Mouse (Mus musculus) liver, embryonic 15.5 days (tissue): Measurements from ENCODE around the gene Otulinl. TPM values are rescaled to one million over a fixed set of nuclear protein-coding genes. Genes with fewer than 3 reads are reported as not detected.

Experiments used
- ATAC-seq: fragments of 200-750 bp; cut with Nextera tagmentation; 2 replicates; pipeline ENCODE4 v1.8.0; 2017; ENCODE audit warnings: moderate number of reproducible peaks, mild to moderate bottlenecking, moderate library complexity; ENCODE audit not compliant: insufficient read depth
- H3K27ac ChIP-seq: fragments of 300-500 bp; sonication (generic); replicated peaks from 2 replicates; pipeline ENCODE4 v1.5.1; 2015; ENCODE audit warnings: mild to moderate bottlenecking, inconsistent platforms
- H3K27me3 ChIP-seq: fragments of 300-500 bp; sonication (generic); 2 replicates; pipeline ENCODE4 v1.6.1; 2015; ENCODE audit warnings: mild to moderate bottlenecking, inconsistent platforms
- H3K36me3 ChIP-seq: fragments of 300-500 bp; sonication (generic); replicated peaks from 2 replicates; pipeline ENCODE4 v1.6.1; 2015; ENCODE audit warnings: moderate library complexity, mild to moderate bottlenecking, inconsistent platforms
- H3K4me1 ChIP-seq: fragments of 300-500 bp; sonication (generic); replicated peaks from 2 replicates; pipeline ENCODE4 v1.6.1; 2015; ENCODE audit warnings: inconsistent platforms
- H3K4me2 ChIP-seq: fragments of 300-500 bp; sonication (generic); 2 replicates; pipeline ENCODE4 v1.6.1; 2015; ENCODE audit warnings: moderate library complexity, mild to moderate bottlenecking, inconsistent platforms
- H3K4me3 ChIP-seq: fragments of 300-500 bp; sonication (generic); replicated peaks from 2 replicates; pipeline ENCODE4 v1.5.1; 2015; ENCODE audit warnings: mild to moderate bottlenecking, inconsistent platforms
- H3K9ac ChIP-seq: fragments of 300-500 bp; sonication (generic); 2 replicates; pipeline ENCODE4 v1.6.1; 2015; ENCODE audit warnings: moderate library complexity, mild to moderate bottlenecking, inconsistent platforms
- H3K9me3 ChIP-seq: fragments of 300-500 bp; sonication (generic); replicated peaks from 2 replicates; pipeline ENCODE4 v1.6.1; 2016; ENCODE audit warnings: inconsistent platforms
- WGBS: fragments of 180-500 bp; shearing (Covaris S2); methylation state at CpG from one replicate; pipeline ENCODE4 v1.1.7; 2015; ENCODE audit warnings: mixed read lengths; ENCODE audit not compliant: insufficient replicate concordance; 5-methylcytosine and 5-hydroxymethylcytosine counted together
- polyA plus RNA-seq: library from polyadenylated mRNA; unstranded; fragments of >200 nt; fragmentation: Nextera tagmentation; extraction: Ambion mirVana; gene quantifications from 2 replicates; pipeline ENCODE4 v1.2.1, GENCODE M21; 2015

The Otulinl gene
- polyA plus RNA-seq, 1 experiment from 2014 or later, result 12.0 TPM

DNA sequence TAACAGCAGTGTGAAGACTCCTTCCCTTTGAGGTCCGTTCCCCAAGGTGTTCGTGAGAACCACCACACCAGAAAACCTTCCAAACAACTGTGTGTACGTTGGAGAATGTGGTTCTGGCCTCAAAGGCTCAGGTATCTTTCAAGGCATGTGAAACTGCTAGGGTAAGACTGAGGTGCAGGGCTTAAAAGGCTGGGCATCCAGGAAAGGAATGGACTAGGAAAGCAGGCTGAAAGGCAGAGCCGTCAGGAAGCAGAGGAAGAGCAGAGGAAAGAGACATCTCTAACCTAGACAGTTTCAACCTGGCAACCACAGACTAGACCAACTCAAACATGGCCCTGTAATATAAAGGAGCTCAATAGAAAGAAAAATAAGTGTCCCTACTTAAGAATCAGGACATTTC lies 52.3 kb downstream of the Otulinl start:
- H3K36me3 ChIP-seq, result peaks cover 17% of the 10 kb centered on the region
- H3K9me3 ChIP-seq, result no peaks in the 10 kb centered on the region
- no peaks in the 10 kb centered on the region for H3K27me3 ChIP-seq
- ATAC-seq, result no peak
- H3K4me3 ChIP-seq, result peak overlapping the region; percentile 99
- H3K27ac ChIP-seq, result no peak overlapping the region
- 0 out of 2 replicates have a peak overlapping the region, but pooled peaks have one; percentile 2 for H3K9ac ChIP-seq
- peaks cover 67% of the 10 kb centered on the region for H3K4me1 ChIP-seq
- H3K4me2 ChIP-seq, result peak overlapping the region; percentile 95
- WGBS, result 62% methylated on average over 4 of the region's 4 CpGs

DNA sequence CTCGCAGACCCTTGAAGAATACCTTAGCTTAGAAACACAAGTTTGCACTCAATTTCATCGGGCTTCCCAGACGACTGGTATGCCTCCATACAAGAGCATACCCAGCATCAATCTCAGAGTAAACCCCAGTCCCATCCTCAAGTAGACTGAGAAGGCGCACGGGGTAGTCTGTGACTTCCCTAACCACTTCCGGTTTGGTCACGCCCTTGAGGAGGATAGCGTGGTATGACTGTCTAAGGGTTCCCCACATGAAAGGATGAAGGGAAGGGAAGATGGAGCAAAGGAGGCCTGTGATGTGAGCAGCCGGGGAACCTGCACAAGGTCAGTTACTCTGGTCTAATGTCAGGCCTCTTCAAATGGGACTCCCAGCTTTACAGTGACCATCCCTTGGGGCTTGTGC lies 53.6 kb downstream of the Otulinl start:
- no peak for ATAC-seq
- Histone ChIP-seq H3K36me3 (peaks cover 23% of the 10 kb centered on the region), H3K9me3 (no peaks in the 10 kb centered on the region), H3K4me1 (peaks cover 68% of the 10 kb centered on the region), H3K4me3 (no peak overlapping the region), H3K27me3 (no peaks in the 10 kb centered on the region), H3K4me2 (peak overlapping the region; percentile 95; the same call in 1 of the 2 replicates), H3K9ac (no peak overlapping the region), H3K27ac (no peak overlapping the region)
- 43% methylated on average over 9 of the region's 9 CpGs for WGBS

DNA sequence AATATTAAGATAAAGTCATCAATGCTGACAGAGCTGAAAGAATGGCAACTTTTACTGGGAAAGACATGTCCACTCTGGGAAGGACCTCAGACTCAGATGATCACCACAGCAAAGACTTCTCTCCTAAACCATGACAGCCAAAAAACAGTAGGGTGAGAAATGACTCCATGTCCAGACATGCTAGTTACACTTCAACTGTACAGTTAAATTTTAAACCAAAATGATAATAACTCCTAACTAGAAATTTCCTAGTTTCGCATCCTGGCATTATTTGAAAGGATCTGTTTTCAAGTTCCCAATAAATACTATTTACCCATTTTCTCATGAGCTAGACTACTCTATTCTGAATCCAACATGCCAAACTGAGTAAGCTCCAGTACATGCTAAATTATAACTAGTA lies 55.1 kb downstream of the Otulinl start:
- Histone ChIP-seq H3K9ac (no peak overlapping the region), H3K4me2 (no peak overlapping the region), H3K27ac (no peak overlapping the region; the same call in 1 of the 2 replicates), H3K9me3 (no peaks in the 10 kb centered on the region), H3K4me1 (peaks cover 67% of the 10 kb centered on the region), H3K27me3 (no peaks in the 10 kb centered on the region), H3K4me3 (no peak overlapping the region), H3K36me3 (peaks cover 34% of the 10 kb centered on the region)
- WGBS, result 58% methylated on average over 1 of the region's 1 CpGs
- no peak for ATAC-seq

DNA sequence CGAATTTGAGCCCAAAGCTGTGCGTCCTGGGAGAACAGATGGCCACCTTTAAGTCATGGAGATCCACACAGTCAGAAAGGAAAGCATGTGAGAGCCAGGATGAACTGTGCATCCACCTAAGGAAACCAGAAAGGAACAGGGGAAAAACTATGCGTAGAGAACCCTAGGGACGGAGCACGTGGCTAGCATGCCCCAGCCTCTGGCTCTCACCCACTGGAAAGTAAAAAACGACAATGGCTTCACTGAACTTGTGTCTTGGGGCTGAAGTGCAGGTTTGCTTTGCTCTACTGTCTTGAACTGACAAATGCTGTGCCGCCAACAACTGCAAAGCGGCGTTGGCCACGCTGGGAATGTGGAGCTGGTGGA lies 55.5 kb downstream of the Otulinl start:
- no peak overlapping the region for H3K4me2 ChIP-seq
- H3K27ac ChIP-seq, result peak overlapping the region; percentile 14
- H3K27me3 ChIP-seq, result no peaks in the 10 kb centered on the region
- no peak for ATAC-seq
- no peaks in the 10 kb centered on the region for H3K9me3 ChIP-seq
- H3K4me1 ChIP-seq, result peaks cover 67% of the 10 kb centered on the region
- no peak overlapping the region for H3K9ac ChIP-seq
- no peak overlapping the region for H3K4me3 ChIP-seq
- 48% methylated on average over 10 of the region's 10 CpGs for WGBS
- peaks cover 38% of the 10 kb centered on the region for H3K36me3 ChIP-seq

DNA sequence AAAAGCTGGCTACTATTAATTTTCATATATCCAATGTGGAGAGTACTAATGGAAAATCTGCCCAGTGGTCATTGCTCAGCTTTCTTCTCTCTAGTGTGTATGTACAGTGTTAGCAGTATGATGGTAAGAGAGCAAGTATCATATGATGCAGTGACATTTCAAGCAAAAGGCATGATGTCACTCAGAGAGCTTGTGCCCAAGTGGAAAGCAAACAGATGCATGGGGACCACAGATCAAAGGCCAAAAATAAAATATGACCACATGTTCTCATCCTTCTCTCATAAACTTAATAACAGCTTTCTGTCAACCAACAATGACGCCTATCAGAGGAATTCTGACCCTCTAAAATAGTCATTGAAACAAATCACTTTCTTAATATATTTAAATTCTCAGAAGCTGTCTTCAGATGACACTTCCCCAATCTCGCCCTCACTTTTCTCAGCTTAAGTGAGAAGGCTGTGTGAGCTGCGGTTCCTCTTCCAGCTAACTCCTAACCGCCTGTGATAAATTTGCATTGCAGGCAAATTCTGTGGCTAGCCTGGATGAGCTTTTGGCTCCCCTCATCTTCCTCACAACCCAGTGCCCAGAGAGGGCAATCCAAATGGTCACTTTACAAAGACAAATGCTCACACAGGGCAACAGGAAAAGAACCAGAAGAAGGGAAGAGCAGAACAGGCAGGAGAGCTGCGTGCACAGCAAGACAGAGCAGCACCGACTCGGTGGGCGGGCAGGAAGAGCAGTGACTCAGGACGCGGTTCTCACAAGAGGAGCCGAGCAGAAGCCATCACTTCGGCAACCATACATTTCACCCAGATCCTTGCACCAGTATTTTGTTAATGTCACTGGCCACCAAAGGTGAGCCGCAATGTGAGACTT lies 56.1 kb downstream of the Otulinl start:
- Histone ChIP-seq H3K4me1 (peaks cover 66% of the 10 kb centered on the region), H3K9me3 (no peaks in the 10 kb centered on the region), H3K36me3 (peaks cover 40% of the 10 kb centered on the region), H3K27ac (peak overlapping the region; percentile 14; the same call in 1 of the 2 replicates), H3K4me2 (no peak overlapping the region), H3K27me3 (no peaks in the 10 kb centered on the region), H3K4me3 (no peak overlapping the region), H3K9ac (no peak overlapping the region)
- WGBS, result 35% methylated on average over 13 of the region's 13 CpGs
- ATAC-seq, result no peak

DNA sequence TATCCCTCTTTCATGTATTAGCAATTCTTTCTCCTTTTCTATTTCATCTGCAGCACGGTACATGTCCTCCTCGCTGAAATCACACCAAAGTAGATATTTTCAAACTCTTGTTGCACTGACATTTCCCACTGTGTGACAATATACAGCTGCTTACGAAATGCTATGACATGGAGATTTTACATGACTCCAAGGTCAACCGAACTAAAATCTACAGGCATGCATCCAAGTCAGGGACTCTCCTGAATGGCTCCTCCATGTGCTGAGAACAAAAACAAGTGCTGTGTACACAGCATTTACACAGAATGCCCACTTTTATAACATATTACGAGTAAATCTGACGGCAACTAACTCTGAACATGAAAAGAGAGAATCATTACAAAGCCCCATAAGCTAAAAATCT lies 58.1 kb downstream of the Otulinl start:
- peaks cover 55% of the 10 kb centered on the region for H3K36me3 ChIP-seq
- H3K4me2 ChIP-seq, result no peak overlapping the region
- no peaks in the 10 kb centered on the region for H3K9me3 ChIP-seq
- no peaks in the 10 kb centered on the region for H3K27me3 ChIP-seq
- ATAC-seq, result no peak
- no peak overlapping the region for H3K9ac ChIP-seq
- no peak overlapping the region for H3K27ac ChIP-seq
- 76% methylated on average over 6 of the region's 6 CpGs for WGBS
- no peak overlapping the region for H3K4me3 ChIP-seq
- peaks cover 62% of the 10 kb centered on the region for H3K4me1 ChIP-seq

DNA sequence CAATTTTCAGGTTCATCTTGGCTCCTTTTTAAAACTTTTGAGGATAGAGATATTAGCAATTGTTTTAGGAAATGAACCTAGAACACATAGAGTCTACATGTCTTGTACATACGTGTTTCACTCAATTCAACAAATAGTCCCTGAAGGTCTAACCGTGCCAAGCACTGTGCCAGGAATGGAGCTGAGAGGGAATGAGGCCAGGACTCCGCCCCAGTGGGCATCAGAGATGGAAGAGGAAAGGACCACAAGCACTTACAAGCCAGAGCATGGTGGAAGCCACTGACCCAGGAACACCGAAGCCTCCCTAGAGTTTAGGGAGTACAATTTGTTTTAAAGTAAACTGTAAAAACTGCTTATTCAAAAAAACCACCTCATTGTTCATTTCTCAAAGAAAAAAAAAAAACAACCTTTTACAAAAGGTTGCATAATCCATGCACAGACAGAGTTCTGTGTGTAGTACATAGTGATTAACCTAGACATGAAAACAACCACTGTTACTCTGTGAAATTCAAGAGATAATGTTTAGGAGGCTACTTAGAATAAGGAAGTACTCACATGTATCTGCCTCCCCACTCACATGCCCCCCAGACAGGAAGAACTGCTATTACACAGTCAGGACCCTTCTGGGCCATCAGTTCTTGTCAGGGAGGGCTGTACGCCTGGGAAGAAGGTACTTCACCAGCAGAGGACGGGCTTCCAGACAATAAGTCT lies 60.7 kb downstream of the Otulinl start:
- Histone ChIP-seq H3K27me3 (no peaks in the 10 kb centered on the region), H3K27ac (no peak overlapping the region), H3K4me2 (no peak overlapping the region), H3K4me1 (peaks cover 37% of the 10 kb centered on the region), H3K36me3 (peaks cover 69% of the 10 kb centered on the region), H3K9me3 (no peaks in the 10 kb centered on the region), H3K4me3 (no peak overlapping the region), H3K9ac (no peak overlapping the region)
- WGBS, result 68% methylated on average over 6 of the region's 6 CpGs
- no peak for ATAC-seq

DNA sequence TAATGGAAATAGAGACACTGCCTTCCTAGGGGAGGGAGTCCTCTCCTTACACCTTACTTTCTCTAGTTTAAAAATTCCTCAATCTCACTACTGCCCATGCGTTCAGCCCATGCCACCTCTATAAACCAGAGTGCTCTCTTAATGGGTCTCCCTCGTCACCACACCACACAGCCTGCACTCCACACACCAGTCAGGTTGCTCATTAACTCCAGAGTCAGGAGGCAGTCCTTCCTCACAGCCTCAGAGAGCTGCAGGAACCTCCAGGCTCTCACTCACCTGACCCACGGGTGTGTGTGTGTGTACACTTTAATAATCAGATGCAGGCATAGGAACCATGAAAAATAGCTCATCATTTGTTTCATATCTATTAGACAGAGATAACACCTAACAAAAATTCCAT lies 61.7 kb downstream of the Otulinl start:
- 43% methylated on average over 3 of the region's 3 CpGs for WGBS
- no peak overlapping the region; the same call in 1 of the 2 replicates for H3K27ac ChIP-seq
- peak; percentile 49; the same call in 1 of the 2 replicates for ATAC-seq
- no peaks in the 10 kb centered on the region for H3K9me3 ChIP-seq
- peaks cover 28% of the 10 kb centered on the region for H3K4me1 ChIP-seq
- peaks cover 72% of the 10 kb centered on the region for H3K36me3 ChIP-seq
- no peak overlapping the region for H3K4me3 ChIP-seq
- no peak overlapping the region for H3K4me2 ChIP-seq
- no peak overlapping the region for H3K9ac ChIP-seq
- no peaks in the 10 kb centered on the region for H3K27me3 ChIP-seq

DNA sequence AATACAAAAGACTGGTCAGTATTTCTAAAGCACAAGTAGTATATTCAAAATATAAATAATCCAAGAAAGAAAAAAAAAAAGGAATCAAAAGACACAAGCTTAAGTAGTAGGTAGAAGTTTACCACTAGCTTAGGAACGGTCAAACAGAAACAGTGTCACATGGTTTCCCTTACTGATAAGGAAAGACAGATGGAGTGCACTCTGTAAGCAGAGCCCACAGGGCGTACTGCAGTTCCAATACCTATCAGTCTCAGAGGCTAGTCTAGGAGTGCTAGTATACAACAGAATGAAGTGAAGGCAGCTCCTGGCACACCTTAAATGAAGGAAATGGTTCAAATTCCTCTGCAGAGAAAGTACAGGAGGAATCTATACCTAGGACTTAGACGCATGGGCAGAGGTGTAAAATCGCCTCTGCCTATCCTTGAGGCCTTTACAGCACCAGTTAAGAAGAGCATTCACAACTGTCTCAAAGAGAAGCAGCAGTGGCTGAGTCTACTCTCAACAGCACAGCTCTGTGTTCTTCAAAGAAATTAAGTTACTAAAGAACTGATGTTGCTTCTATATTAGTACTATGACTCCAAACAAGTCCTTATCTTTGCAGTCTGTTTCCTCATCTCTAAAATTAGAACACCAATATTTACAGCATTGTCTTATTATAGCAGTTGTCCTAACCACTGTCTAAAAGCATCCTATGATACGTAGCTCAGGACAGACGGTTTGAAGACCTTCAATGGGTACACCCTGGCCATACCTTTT lies 62.4 kb downstream of the Otulinl start:
- Histone ChIP-seq H3K27ac (peak overlapping the region; percentile 42; the same call in 1 of the 2 replicates), H3K4me3 (no peak overlapping the region), H3K27me3 (no peaks in the 10 kb centered on the region), H3K9ac (no peak overlapping the region), H3K36me3 (peaks cover 77% of the 10 kb centered on the region), H3K4me1 (peaks cover 20% of the 10 kb centered on the region), H3K9me3 (no peaks in the 10 kb centered on the region), H3K4me2 (peak overlapping the region; percentile 20; the same call in 1 of the 2 replicates)
- ATAC-seq, result peak; percentile 72
- WGBS, result 36% methylated on average over 6 of the region's 6 CpGs

DNA sequence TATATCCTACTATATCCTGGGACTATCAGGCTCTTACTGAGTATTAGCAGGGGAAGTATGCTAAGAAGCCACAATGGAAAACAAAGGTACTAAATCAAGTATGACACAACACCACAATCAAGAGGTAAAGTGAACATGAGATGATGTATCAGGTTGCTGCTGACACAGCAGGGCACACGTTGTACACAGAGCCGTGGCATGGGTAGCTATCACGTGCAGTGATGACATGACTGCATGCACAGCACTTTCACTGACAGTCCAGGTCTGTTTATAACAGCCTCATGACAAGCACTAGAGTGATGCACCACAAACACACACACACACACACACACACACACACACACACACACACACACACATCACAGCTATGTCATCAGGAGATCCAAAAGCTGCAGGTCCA lies 64.2 kb downstream of the Otulinl start:
- Histone ChIP-seq H3K27me3 (no peaks in the 10 kb centered on the region), H3K4me2 (no peak overlapping the region), H3K4me1 (peaks cover 20% of the 10 kb centered on the region), H3K27ac (no peak overlapping the region), H3K36me3 (peaks cover 72% of the 10 kb centered on the region), H3K4me3 (no peak overlapping the region), H3K9ac (no peak overlapping the region), H3K9me3 (no peaks in the 10 kb centered on the region)
- 89% methylated on average over 3 of the region's 3 CpGs for WGBS
- ATAC-seq, result no peak

DNA sequence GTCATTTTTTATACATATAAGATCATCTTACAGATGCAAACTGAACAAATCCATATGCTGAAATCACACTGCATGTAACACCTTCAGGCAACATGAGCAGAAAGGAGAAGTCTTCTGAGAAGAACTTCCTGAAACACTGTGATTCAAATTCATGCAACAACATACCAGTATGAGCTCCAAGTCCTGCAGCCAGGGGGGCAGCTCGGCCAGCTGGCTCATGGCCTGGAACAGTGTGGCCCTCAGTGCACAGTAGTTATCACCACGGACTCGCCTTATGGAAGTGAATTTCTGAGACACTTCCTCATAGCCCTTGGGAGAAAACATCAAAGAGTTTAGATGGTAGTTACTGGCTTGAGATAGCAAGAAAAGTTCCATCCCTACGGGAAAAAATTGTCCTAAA lies 65.2 kb downstream of the Otulinl start:
- Histone ChIP-seq H3K4me3 (no peak overlapping the region), H3K4me2 (no peak overlapping the region), H3K27me3 (no peaks in the 10 kb centered on the region), H3K9ac (no peak overlapping the region), H3K27ac (no peak overlapping the region), H3K4me1 (peaks cover 18% of the 10 kb centered on the region), H3K36me3 (peaks cover 75% of the 10 kb centered on the region), H3K9me3 (no peaks in the 10 kb centered on the region)
- WGBS, result 58% methylated on average over 4 of the region's 4 CpGs
- no peak for ATAC-seq
